In the genomic region with DNA sequence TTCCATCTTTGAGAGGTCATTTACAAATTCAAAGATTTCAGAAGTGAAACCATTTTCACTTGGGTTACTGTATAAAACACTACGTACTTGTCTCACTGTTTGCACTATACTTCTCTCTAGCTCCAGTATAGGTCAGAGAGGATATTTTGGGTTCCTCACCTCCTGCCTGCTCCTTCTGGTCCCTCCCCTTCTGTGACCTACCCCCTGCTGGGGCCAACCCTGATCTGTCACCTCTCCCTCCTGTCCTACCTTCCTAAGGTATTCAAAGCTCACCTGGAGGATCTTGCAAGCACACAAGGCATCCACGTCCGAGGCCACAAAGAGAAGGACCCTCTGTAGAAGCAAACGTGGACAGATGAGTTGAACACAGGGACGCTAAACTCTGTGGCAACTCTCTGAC, we compare ENCODE assay signal across 8 mouse cellular contexts. TPM values are rescaled to one million over a fixed set of nuclear protein-coding genes. Genes with fewer than 3 reads are reported as not detected.
DNase-seq lines count a peak whose midpoint lies in the region; ATAC-seq and TF ChIP-seq lines count a peak whose summit lies in the region.

No protein-coding gene starts in this region.

- no peaks in the 10 kb centered on the region for H3K27me3 ChIP-seq in heart, embryonic 14.5 days (ENCODE audit: control insufficient read depth, insufficient read depth, low read length)
- no peaks in the 10 kb centered on the region for H3K27me3 ChIP-seq in G1E (ENCODE audit: insufficient read depth, low read length)
- H3K27me3 ChIP-seq in forebrain, embryonic 15.5 days: no peaks in the 10 kb centered on the region
- no peaks in the 10 kb centered on the region for H3K27me3 ChIP-seq in liver, embryonic 15.5 days

- peak overlapping the region; percentile 40 to 53; a peak in 2 of 4 replicates for H3K27ac ChIP-seq in heart, embryonic 14.5 days (replicated peaks in 1 of 2; ENCODE audit: control insufficient read depth in 1 of 2, insufficient read depth in 1 of 2, low read depth in 2 of 2, low read length in 2 of 2)
- no peak overlapping the region for H3K27ac ChIP-seq in forebrain, embryonic 15.5 days (replicated peaks)
- H3K27ac ChIP-seq in liver, embryonic 15.5 days (replicated peaks): peak overlapping the region; percentile 80

- H3K4me1 ChIP-seq in heart, embryonic 14.5 days (ENCODE audit: control insufficient read depth in 2 of 2, insufficient read depth in 2 of 2, low read length in 2 of 2): peaks cover 5 to 18% of the 10 kb centered on the region in 2 experiments; a peak in 3 of 4 replicates
- peaks cover 50% of the 10 kb centered on the region for H3K4me1 ChIP-seq in G1E (ENCODE audit: insufficient read depth, low read depth, low read length)
- peaks cover 21% of the 10 kb centered on the region for H3K4me1 ChIP-seq in forebrain, embryonic 15.5 days
- peaks cover 48% of the 10 kb centered on the region for H3K4me1 ChIP-seq in liver, embryonic 15.5 days (replicated peaks)

- peaks cover 51% of the 10 kb centered on the region for H3K36me3 ChIP-seq in heart, embryonic 14.5 days (ENCODE audit: control insufficient read depth, insufficient read depth, low read length)
- peaks cover 70% of the 10 kb centered on the region for H3K36me3 ChIP-seq in G1E (replicated peaks)
- peaks cover 8% of the 10 kb centered on the region; the same call in 1 of the 2 replicates for H3K36me3 ChIP-seq in forebrain, embryonic 15.5 days
- peaks cover 66% of the 10 kb centered on the region for H3K36me3 ChIP-seq in liver, embryonic 15.5 days (replicated peaks)

- TF ChIP-seq CTCF in G1E (IDR thresholded peaks at IDR 0.05; ENCODE audit: low read depth, low read length): no peak

- no peaks in the 10 kb centered on the region for H3K9me3 ChIP-seq in heart, embryonic 14.5 days (ENCODE audit: control insufficient read depth, low read length)
- H3K9me3 ChIP-seq in G1E (replicated peaks): no peaks in the 10 kb centered on the region
- H3K9me3 ChIP-seq in forebrain, embryonic 15.5 days: no peaks in the 10 kb centered on the region
- no peaks in the 10 kb centered on the region for H3K9me3 ChIP-seq in liver, embryonic 15.5 days (replicated peaks)

- ATAC-seq in heart, embryonic 14.5 days (ENCODE audit: insufficient number of reproducible peaks, insufficient read depth, low FRiP score, low read depth): no peak
- ATAC-seq in G1E (ENCODE audit: extremely low read depth, insufficient number of reproducible peaks, low FRiP score, poor library complexity, severe bottlenecking): 0 out of 2 replicates have a peak, but pooled peaks have one; percentile 9
- ATAC-seq in forebrain, embryonic 15.5 days (replicated peaks): no peak; the same call in 1 of the 2 replicates
- ATAC-seq in liver, embryonic 15.5 days (ENCODE audit: insufficient read depth): peak; percentile 56
- ATAC-seq in inflammation-experienced regulatory T-cells, adult 6 months: no peak

- peak overlapping the region; percentile 82 for H3K4me2 ChIP-seq in heart, embryonic 14.5 days (ENCODE audit: low read length)
- peak overlapping the region; percentile 83 for H3K4me2 ChIP-seq in forebrain, embryonic 15.5 days (replicated peaks)
- H3K4me2 ChIP-seq in liver, embryonic 15.5 days: peak overlapping the region; percentile 83

- peak overlapping the region; percentile 79 for H3K9ac ChIP-seq in heart, embryonic 14.5 days (ENCODE audit: low read length)
- peak overlapping the region; percentile 41 for H3K9ac ChIP-seq in forebrain, embryonic 15.5 days (replicated peaks)
- H3K9ac ChIP-seq in liver, embryonic 15.5 days: peak overlapping the region; percentile 74

- WGBS in heart, embryonic 14.5 days: 6% methylated on average over 5 of the region's 5 CpGs
- 9% methylated on average over 5 of the region's 5 CpGs for WGBS in forebrain, embryonic 15.5 days
- 2% methylated on average over 5 of the region's 5 CpGs for WGBS in liver, embryonic 15.5 days (ENCODE audit: insufficient replicate concordance)

- peak overlapping the region; percentile 62 to 89 for H3K4me3 ChIP-seq in heart, embryonic 14.5 days (ENCODE audit: control insufficient read depth in 1 of 2, insufficient read depth in 1 of 2, low read depth in 1 of 2, low read length in 2 of 2)
- peak overlapping the region; percentile 83 for H3K4me3 ChIP-seq in G1E (ENCODE audit: low read depth, low read length)
- peak overlapping the region; percentile 81 for H3K4me3 ChIP-seq in forebrain, embryonic 15.5 days
- H3K4me3 ChIP-seq in liver, embryonic 15.5 days (replicated peaks): peak overlapping the region; percentile 70

- DNase-seq in heart, adult 8-10 months (ENCODE audit: low spot score): no peak
- DNase-seq in G1E (ENCODE audit: low spot score): peak; percentile 37
- no peak for DNase-seq in adrenal gland, adult 2 months
- DNase-seq in thymus, postnatal 4 days: no peak

RNA-seq across cellular contexts. Expression of gene Ufd1, which starts 0.5 kb away (rescaled TPM):
- polyA plus RNA-seq in heart, embryonic 14.5 days (2014; fragmentation: Nextera tagmentation; extraction: Ambion mirVana): 65.8 and 70.3 TPM in 2 replicates
- total RNA-seq in heart, adult 8-10 months (2022): 10 to 100 TPM; 52.6 to 58.4 (median 55.9) TPM
- total RNA-seq in G1E (2014; fragmentation: Nextera tagmentation) (78.3 and 79.8 TPM in 2 replicates), G1E (2017) (69.2 and 70.9 TPM in 2 replicates)
- polyA plus RNA-seq in G1E (2012): 7.6 and 9.2 TPM in 2 replicates
- polyA plus RNA-seq in forebrain, embryonic 15.5 days (2015; fragmentation: Nextera tagmentation; extraction: Ambion mirVana): 121 and 127 TPM in 2 replicates
- 39.5 and 40.6 TPM in 2 replicates for polyA plus RNA-seq in liver, embryonic 15.5 days (2015; fragmentation: Nextera tagmentation; extraction: Ambion mirVana)
- total RNA-seq in adrenal gland, adult 2 months (2021): 100 to 1,000 TPM; 102 to 115 TPM
- 19.9 and 27.1 TPM in 2 replicates for polyA plus RNA-seq in adrenal gland, adult 2 months (2012; rRNA removed)
- polyA plus RNA-seq in inflammation-experienced regulatory T-cells, adult 6 months (2017; shearing (Covaris generic)): 100 to 1,000 TPM; 119 to 181 (median 138) TPM

RNA-seq across cellular contexts. Expression of gene Cdc45, which starts 0.8 kb away (rescaled TPM):
- polyA plus RNA-seq in heart, embryonic 14.5 days (2014; fragmentation: Nextera tagmentation; extraction: Ambion mirVana): 34.1 and 35.7 TPM in 2 replicates
- 1 to 10 TPM; 1.9 to 3.0 (median 2.3) TPM for total RNA-seq in heart, adult 8-10 months (2022)
- total RNA-seq in G1E (2014; fragmentation: Nextera tagmentation) (88.5 TPM in 2 replicates), G1E (2017) (88.9 and 96.5 TPM in 2 replicates)
- 32.4 and 33.1 TPM in 2 replicates for polyA plus RNA-seq in G1E (2012)
- polyA plus RNA-seq in forebrain, embryonic 15.5 days (2015; fragmentation: Nextera tagmentation; extraction: Ambion mirVana): 24.8 and 27.3 TPM in 2 replicates
- 40.7 and 42.7 TPM in 2 replicates for polyA plus RNA-seq in liver, embryonic 15.5 days (2015; fragmentation: Nextera tagmentation; extraction: Ambion mirVana)
- total RNA-seq in adrenal gland, adult 2 months (2021): 1 to 10 TPM; 5.8 to 8.7 TPM
- 4.8 and 5.7 TPM in 2 replicates for polyA plus RNA-seq in adrenal gland, adult 2 months (2012; rRNA removed)
- polyA plus RNA-seq in inflammation-experienced regulatory T-cells, adult 6 months (2017; shearing (Covaris generic)): 10 to 100 TPM in 1 of 3 experiments, 1 to 10 TPM in 2; 4.4 to 32.2 (median 6.3) TPM

RNA-seq across cellular contexts. Expression of gene 2510002D24Rik, which starts 25.3 kb away (rescaled TPM):
- polyA plus RNA-seq in heart, embryonic 14.5 days (2014; fragmentation: Nextera tagmentation; extraction: Ambion mirVana): 37.3 and 40.5 TPM in 2 replicates
- total RNA-seq in heart, adult 8-10 months (2022): 10 to 100 TPM; 21.1 to 28.7 (median 26.2) TPM
- total RNA-seq in G1E (2014; fragmentation: Nextera tagmentation): 64.3 and 74.1 TPM in 2 replicates
- total RNA-seq in G1E (2017): 45.9 and 59.7 TPM in 2 replicates
- polyA plus RNA-seq in G1E (2012): 74.9 and 109 TPM in 2 replicates
- polyA plus RNA-seq in forebrain, embryonic 15.5 days (2015; fragmentation: Nextera tagmentation; extraction: Ambion mirVana): 30.7 and 31.2 TPM in 2 replicates
- polyA plus RNA-seq in liver, embryonic 15.5 days (2015; fragmentation: Nextera tagmentation; extraction: Ambion mirVana): 19.1 and 19.9 TPM in 2 replicates
- total RNA-seq in adrenal gland, adult 2 months (2021): 10 to 100 TPM; 14.0 to 18.6 TPM
- polyA plus RNA-seq in adrenal gland, adult 2 months (2012; rRNA removed): 61.3 and 69.2 TPM in 2 replicates
- polyA plus RNA-seq in inflammation-experienced regulatory T-cells, adult 6 months (2017; shearing (Covaris generic)): 100 to 1,000 TPM in 1 of 3 experiments, 10 to 100 TPM in 2; 69.8 to 105 (median 79.3) TPM

RNA-seq across cellular contexts. Expression of gene Gm28539, which starts 25.4 kb away (rescaled TPM):
- polyA plus RNA-seq in heart, embryonic 14.5 days (2014; fragmentation: Nextera tagmentation; extraction: Ambion mirVana): not detected in 2 replicates
- 1 to 10 TPM in 2 of 4 experiments, under 1 TPM in 1, not detected in 1; 0.14 to 4.6 (median 2.0) TPM for total RNA-seq in heart, adult 8-10 months (2022)
- not detected in 2 replicates for total RNA-seq in G1E (2014; fragmentation: Nextera tagmentation)
- total RNA-seq in G1E (2017): not detected in 2 replicates
- polyA plus RNA-seq in G1E (2012): not detected in 2 replicates
- not detected in 2 replicates for polyA plus RNA-seq in forebrain, embryonic 15.5 days (2015; fragmentation: Nextera tagmentation; extraction: Ambion mirVana)
- polyA plus RNA-seq in liver, embryonic 15.5 days (2015; fragmentation: Nextera tagmentation; extraction: Ambion mirVana): not detected in 2 replicates
- total RNA-seq in adrenal gland, adult 2 months (2021): 1 to 10 TPM; 4.6 to 7.5 TPM
- 0.47 and 0.51 TPM in 2 replicates for polyA plus RNA-seq in adrenal gland, adult 2 months (2012; rRNA removed)
- polyA plus RNA-seq in inflammation-experienced regulatory T-cells, adult 6 months (2017; shearing (Covaris generic)): not detected

RNA-seq across cellular contexts. Expression of gene Cldn5, which starts 34.4 kb away (rescaled TPM):
- polyA plus RNA-seq in heart, embryonic 14.5 days (2014; fragmentation: Nextera tagmentation; extraction: Ambion mirVana): 19.5 and 22.7 TPM in 2 replicates
- 10 to 100 TPM; 13.1 to 24.3 (median 15.1) TPM for total RNA-seq in heart, adult 8-10 months (2022)
- total RNA-seq in G1E (2014; fragmentation: Nextera tagmentation): not detected in 2 replicates
- 0.12 TPM in 1 of 2 replicates, not detected in the other for total RNA-seq in G1E (2017)
- polyA plus RNA-seq in G1E (2012): 0.03 TPM in 1 of 2 replicates, not detected in the other
- 86.7 and 94.4 TPM in 2 replicates for polyA plus RNA-seq in forebrain, embryonic 15.5 days (2015; fragmentation: Nextera tagmentation; extraction: Ambion mirVana)
- 8.4 and 8.5 TPM in 2 replicates for polyA plus RNA-seq in liver, embryonic 15.5 days (2015; fragmentation: Nextera tagmentation; extraction: Ambion mirVana)
- total RNA-seq in adrenal gland, adult 2 months (2021): 10 to 100 TPM in 1 of 2 experiments, 1 to 10 TPM in 1; 3.5 to 16.9 TPM
- polyA plus RNA-seq in adrenal gland, adult 2 months (2012; rRNA removed): 68.7 and 108 TPM in 2 replicates
- not detected for polyA plus RNA-seq in inflammation-experienced regulatory T-cells, adult 6 months (2017; shearing (Covaris generic))

Comparison
In these comparisons a context has a peak if more than half of its experiments do, and no peak if none do; other contexts are left out.
1. ATAC-seq: peak in G1E (single experiment) and liver, embryonic 15.5 days (single experiment); none in heart, embryonic 14.5 days (single experiment), forebrain, embryonic 15.5 days (single experiment) and inflammation-experienced regulatory T-cells, adult 6 months (single experiment).
2. Peak in every context shown above with its lines, with median percentiles within 50 percentile points of each other: H3K4me2 ChIP-seq, H3K4me3 ChIP-seq and H3K9ac ChIP-seq.